Comparison of ENCODE assay signal across 8 mouse cellular contexts in genomic region chr7:84594087-84594916, GRCm38 (mm10). TPM values are rescaled to one million over a fixed set of nuclear protein-coding genes. Genes with fewer than 3 reads are reported as not detected.
DNase-seq lines count a peak whose midpoint lies in the region; ATAC-seq and TF ChIP-seq lines count a peak whose summit lies in the region.

No protein-coding gene starts in this region.

- ATAC-seq in liver, embryonic 15.5 days (ENCODE audit: insufficient read depth) = peak; percentile 51
- peak; percentile 69 for ATAC-seq in neural tube, embryonic 12.5 days (ENCODE audit: low FRiP score, low read depth)

- H3K27me3 ChIP-seq in heart, adult 2 months (ENCODE audit: control insufficient read depth, insufficient read depth, low read length) = no peaks in the 10 kb centered on the region
- no peaks in the 10 kb centered on the region for H3K27me3 ChIP-seq in liver, embryonic 15.5 days
- H3K27me3 ChIP-seq in neural tube, embryonic 12.5 days (replicated peaks) = no peaks in the 10 kb centered on the region

- intact Hi-C loops in left cerebral cortex, postnatal 25 days (cut with DNase I) = loop anchor here (2.0 to 5.0 kb wide), 3 partner anchors 154 to 194 kb away; no protein-coding TSS in a partner anchor
- intact Hi-C loops in heart, adult 2 months (cut with DNase I) = loop anchor here (1.0 to 10.0 kb wide), 3 partner anchors 150 to 203 kb away; no protein-coding TSS in a partner anchor

- no peak overlapping the region for H3K9ac ChIP-seq in heart, adult 2 months (ENCODE audit: low read depth, low read length)
- no peak overlapping the region for H3K9ac ChIP-seq in liver, embryonic 15.5 days
- H3K9ac ChIP-seq in neural tube, embryonic 12.5 days = no peak overlapping the region

- H3K79me2 ChIP-seq in heart, adult 2 months (replicated peaks; ENCODE audit: control insufficient read depth, insufficient read depth, low read length) = no peaks in the 10 kb centered on the region

- peak; percentile 39 to 60 for DNase-seq in left cerebral cortex, postnatal 25 days (ENCODE audit: low spot score in 2 of 2)
- no peak for DNase-seq in left cerebral cortex, adult 11 months (ENCODE audit: low spot score)
- DNase-seq in cerebellum, adult 9-11 months = peak; percentile 41
- no peak for DNase-seq in heart, adult 2 months
- peak; percentile 28 for DNase-seq in kidney, adult 11 months
- no peak for DNase-seq in urinary bladder, postnatal 25 days (ENCODE audit: low spot score)

- 31% methylated on average over 8 of the region's 8 CpGs for WGBS in heart, adult 2 months
- 43% methylated on average over 8 of the region's 8 CpGs for WGBS in liver, embryonic 15.5 days (ENCODE audit: insufficient replicate concordance)
- 56% methylated on average over 8 of the region's 8 CpGs for WGBS in neural tube, embryonic 12.5 days

- H3K27ac ChIP-seq in heart, adult 2 months = no peak overlapping the region
- no peak overlapping the region for H3K27ac ChIP-seq in liver, embryonic 15.5 days (replicated peaks)
- no peak overlapping the region for H3K27ac ChIP-seq in neural tube, embryonic 12.5 days

- 0 out of 2 replicates have a peak, but pooled peaks have one; percentile 15 for TF ChIP-seq EP300 in heart, adult 2 months (IDR thresholded peaks at IDR 0.05; ENCODE audit: insufficient read depth, low read depth, low read length)

- TF ChIP-seq POLR2A in heart, adult 2 months (IDR thresholded peaks at IDR 0.05; ENCODE audit: insufficient read depth, low read depth, low read length) = no peak

- peak overlapping the region; percentile 9; the same call in 1 of the 2 replicates for H3K4me2 ChIP-seq in liver, embryonic 15.5 days
- H3K4me2 ChIP-seq in neural tube, embryonic 12.5 days (replicated peaks) = no peak overlapping the region

- H3K36me3 ChIP-seq in heart, adult 2 months (ENCODE audit: control insufficient read depth, insufficient read depth, low read length) = no peaks in the 10 kb centered on the region
- H3K36me3 ChIP-seq in liver, embryonic 15.5 days (replicated peaks) = 0 out of 2 replicates have a peak, but pooled peaks cover 3% of the 10 kb centered on the region
- H3K36me3 ChIP-seq in neural tube, embryonic 12.5 days = no peaks in the 10 kb centered on the region

- H3K9me3 ChIP-seq in liver, embryonic 15.5 days (replicated peaks) = no peaks in the 10 kb centered on the region
- H3K9me3 ChIP-seq in neural tube, embryonic 12.5 days = no peaks in the 10 kb centered on the region

- TF ChIP-seq CTCF in heart, adult 2 months (IDR thresholded peaks at IDR 0.05) = peak; percentile 63

- H3K4me1 ChIP-seq in heart, adult 2 months (ENCODE audit: control insufficient read depth, insufficient read depth, low read length) = peaks cover 3% of the 10 kb centered on the region
- H3K4me1 ChIP-seq in liver, embryonic 15.5 days (replicated peaks) = peaks cover 14% of the 10 kb centered on the region
- H3K4me1 ChIP-seq in neural tube, embryonic 12.5 days = no peaks in the 10 kb centered on the region

- H3K4me3 ChIP-seq in heart, adult 2 months = no peak overlapping the region
- H3K4me3 ChIP-seq in liver, embryonic 15.5 days (replicated peaks) = no peak overlapping the region
- H3K4me3 ChIP-seq in neural tube, embryonic 12.5 days = no peak overlapping the region

RNA-seq across cellular contexts. Expression of gene Fah, which starts 12.2 kb away (rescaled TPM):
- total RNA-seq in left cerebral cortex, postnatal 25 days (2021) = 10 to 100 TPM; 13.8 to 15.8 TPM
- 10 to 100 TPM; 23.7 to 33.9 TPM for total RNA-seq in heart, adult 2 months (2021)
- polyA plus RNA-seq in heart, adult 2 months (2012; rRNA removed) = 59.9 and 60.5 TPM in 2 replicates
- polyA plus RNA-seq in liver, embryonic 15.5 days (2015; fragmentation: Nextera tagmentation; extraction: Ambion mirVana) = 78.8 and 103 TPM in 2 replicates
- 2.8 and 4.2 TPM in 2 replicates for polyA plus RNA-seq in neural tube, embryonic 12.5 days (2016; fragmentation: Nextera tagmentation; extraction: Ambion mirVana)

Comparison
In these comparisons a context has a peak if more than half of its experiments do, and no peak if none do; other contexts are left out.
1. DNase-seq: peak in left cerebral cortex, postnatal 25 days (2 of 2), cerebellum, adult 9-11 months (single experiment) and kidney, adult 11 months (single experiment); none in left cerebral cortex, adult 11 months (single experiment), heart, adult 2 months (0 of 2) and urinary bladder, postnatal 25 days (single experiment).
2. RNA of gene Fah, which starts 12.2 kb away (polyA plus RNA-seq): 78.8 to 103 TPM in liver, embryonic 15.5 days and 59.9 to 60.5 TPM in heart, adult 2 months; 2.8 to 4.2 TPM in neural tube, embryonic 12.5 days; every median in the first group is over 10 times any median in the second.